16 mouse cellular contexts compared by ENCODE assay signal in the genomic region with DNA sequence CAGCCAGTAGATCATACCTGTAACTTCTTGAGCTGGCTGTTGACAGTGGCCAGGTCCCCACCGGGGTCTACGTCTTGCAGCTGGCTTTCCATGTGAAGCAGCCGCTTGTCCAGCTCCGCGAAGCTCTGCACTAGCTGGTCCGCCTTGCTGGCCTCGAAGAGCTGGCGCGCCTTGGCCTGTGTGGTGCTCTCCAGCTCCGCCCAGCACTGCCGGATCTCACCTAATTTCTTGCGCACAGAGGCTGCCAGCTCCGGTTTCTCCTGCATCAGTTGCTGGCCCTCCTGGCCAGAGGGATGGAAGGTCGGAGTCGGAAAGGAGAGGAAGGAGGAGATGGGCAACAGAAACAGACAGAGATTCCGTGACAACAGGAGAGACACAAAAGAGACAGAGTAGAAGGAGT.
DNase-seq lines count a peak whose midpoint lies in the region.
"Had no signal": no experiment of that assay in that cellular context is flagged by ENCODE, and none has a peak within 500 bp of the region (broad histone marks: within the 10 kb centered on the region; RNA-seq: fewer than 3 reads in every experiment).

No protein-coding gene starts in this region.

- DNase-seq in cerebellum, adult 18-20 months: peak; percentile 66 to 70
- DNase-seq in cerebellum, adult 11-12 months: no peak
- DNase-seq in cerebellum, adult 9-11 months: peak; percentile 63
- no peak for DNase-seq in cerebellum, postnatal 14 days
- peak; percentile 63 for DNase-seq in brain, adult 2 months (ENCODE audit: low read depth, low spot score)
- DNase-seq in cerebellum, postnatal 36 days: peak; percentile 47 to 57
- no peak for DNase-seq in kidney, postnatal 25 days
- no peak for DNase-seq in frontal cortex, postnatal 25 days (ENCODE audit: low spot score in 2 of 2)
- DNase-seq: adrenal gland, adult 2 months; adrenal gland, postnatal 14 days; B cell, adult 2 months; gastrocnemius, adult 2 months; gastrocnemius, postnatal 14 days; heart, adult 11 months; kidney, adult 18-20 months; kidney, adult 9 months had no signal

Comparison
In these comparisons a context has a peak if more than half of its experiments do, and no peak if none do; other contexts are left out.
1. DNase-seq: peak in cerebellum, adult 18-20 months (2 of 2), cerebellum, adult 9-11 months (single experiment), brain, adult 2 months (single experiment) and cerebellum, postnatal 36 days (2 of 2); none in cerebellum, adult 11-12 months (single experiment), cerebellum, postnatal 14 days (0 of 2), kidney, postnatal 25 days (0 of 2) and frontal cortex, postnatal 25 days (0 of 2).